Mouse (Mus musculus): ENCODE data around the gene Casz1. TPM values are rescaled to one million over a fixed set of nuclear protein-coding genes. Genes with fewer than 3 reads are reported as not detected.
A peak's percentile ranks its signal among the peaks of the same experiment; 100 is the strongest.

The Casz1 gene
- polyA plus RNA-seq, 1 experiment from 2014 or later = 19.9 TPM

- Histone ChIP-seq H3K4me1 (ENCODE audit: control insufficient read depth, insufficient read depth, low read length) (peaks cover 53% of the 10 kb centered on the region), H3K27me3 (ENCODE audit: control insufficient read depth, insufficient read depth, low read length) (no peaks in the 10 kb centered on the region), H3K4me2 (no peak overlapping the region), H3K36me3 (ENCODE audit: control insufficient read depth, insufficient read depth, low read length) (peaks cover 10% of the 10 kb centered on the region), H3K9me3 (replicated peaks; ENCODE audit: control insufficient read depth, low read length) (no peaks in the 10 kb centered on the region), H3K9ac (ENCODE audit: low read depth, low read length) (no peak overlapping the region), H3K27ac (ENCODE audit: low read depth, low read length) (no peak overlapping the region), H3K4me3 (ENCODE audit: low read depth, low read length) (no peak overlapping the region)
- 86% methylated on average over 12 of the region's 12 CpGs for WGBS (ENCODE audit: insufficient replicate concordance)
- no peak for ATAC-seq (replicated peaks; ENCODE audit: insufficient number of reproducible peaks, low FRiP score, low TSS enrichment)
Observed at GRCm38 (mm10) chr4:148936727-148937126, 132.5 kb downstream of the Casz1 start.

GRCm38 (mm10) chr4:148938546-148938945 lies 134.3 kb downstream of the Casz1 start:
- H3K27ac ChIP-seq (ENCODE audit: low read depth, low read length) = no peak overlapping the region
- peaks cover 4% of the 10 kb centered on the region; the same call in 1 of the 2 replicates for H3K27me3 ChIP-seq (ENCODE audit: control insufficient read depth, insufficient read depth, low read length)
- ATAC-seq (replicated peaks; ENCODE audit: insufficient number of reproducible peaks, low FRiP score, low TSS enrichment) = no peak
- no peak overlapping the region for H3K4me3 ChIP-seq (ENCODE audit: low read depth, low read length)
- no peak overlapping the region for H3K4me2 ChIP-seq
- H3K36me3 ChIP-seq (ENCODE audit: control insufficient read depth, insufficient read depth, low read length) = peaks cover 10% of the 10 kb centered on the region
- H3K9me3 ChIP-seq (replicated peaks; ENCODE audit: control insufficient read depth, low read length) = no peaks in the 10 kb centered on the region
- H3K4me1 ChIP-seq (ENCODE audit: control insufficient read depth, insufficient read depth, low read length) = peaks cover 38% of the 10 kb centered on the region
- H3K9ac ChIP-seq (ENCODE audit: low read depth, low read length) = no peak overlapping the region
- WGBS (ENCODE audit: insufficient replicate concordance) = 73% methylated on average over 26 of the region's 26 CpGs

GRCm38 (mm10) chr4:148940674-148941211 lies 136.5 kb downstream of the Casz1 start:
- Histone ChIP-seq H3K27me3 (ENCODE audit: control insufficient read depth, insufficient read depth, low read length) (peaks cover 4% of the 10 kb centered on the region; the same call in 1 of the 2 replicates), H3K4me2 (peak overlapping the region; percentile 42), H3K4me1 (ENCODE audit: control insufficient read depth, insufficient read depth, low read length) (peaks cover 19% of the 10 kb centered on the region), H3K27ac (ENCODE audit: low read depth, low read length) (peak overlapping the region; percentile 67; the same call in 1 of the 2 replicates), H3K4me3 (ENCODE audit: low read depth, low read length) (peak overlapping the region; percentile 14; the same call in 1 of the 2 replicates), H3K36me3 (ENCODE audit: control insufficient read depth, insufficient read depth, low read length) (peaks cover 10% of the 10 kb centered on the region), H3K9me3 (replicated peaks; ENCODE audit: control insufficient read depth, low read length) (no peaks in the 10 kb centered on the region), H3K9ac (ENCODE audit: low read depth, low read length) (peak overlapping the region; percentile 29; the same call in 1 of the 2 replicates)
- 14% methylated on average over 25 of the region's 25 CpGs for WGBS (ENCODE audit: insufficient replicate concordance)
- ATAC-seq (replicated peaks; ENCODE audit: insufficient number of reproducible peaks, low FRiP score, low TSS enrichment) = peak; percentile 80

- peaks cover 10% of the 10 kb centered on the region for H3K36me3 ChIP-seq (ENCODE audit: control insufficient read depth, insufficient read depth, low read length)
- H3K4me1 ChIP-seq (ENCODE audit: control insufficient read depth, insufficient read depth, low read length) = peaks cover 16% of the 10 kb centered on the region
- H3K4me3 ChIP-seq (ENCODE audit: low read depth, low read length) = no peak overlapping the region
- no peaks in the 10 kb centered on the region for H3K9me3 ChIP-seq (replicated peaks; ENCODE audit: control insufficient read depth, low read length)
- peak overlapping the region; percentile 29; the same call in 1 of the 2 replicates for H3K9ac ChIP-seq (ENCODE audit: low read depth, low read length)
- WGBS (ENCODE audit: insufficient replicate concordance) = 64% methylated on average over 11 of the region's 11 CpGs
- H3K27me3 ChIP-seq (ENCODE audit: control insufficient read depth, insufficient read depth, low read length) = peaks cover 4% of the 10 kb centered on the region; the same call in 1 of the 2 replicates
- H3K4me2 ChIP-seq = peak overlapping the region; percentile 42
- 0 out of 2 replicates have a peak overlapping the region, but pooled peaks have one; percentile 10 for H3K27ac ChIP-seq (ENCODE audit: low read depth, low read length)
- no peak for ATAC-seq (replicated peaks; ENCODE audit: insufficient number of reproducible peaks, low FRiP score, low TSS enrichment)
Observed at GRCm38 (mm10) chr4:148941321-148941720, 137.1 kb downstream of the Casz1 start.

- Histone ChIP-seq H3K27me3 (ENCODE audit: control insufficient read depth, insufficient read depth, low read length) (peaks cover 4% of the 10 kb centered on the region; the same call in 1 of the 2 replicates), H3K4me2 (no peak overlapping the region), H3K4me3 (ENCODE audit: low read depth, low read length) (no peak overlapping the region), H3K9me3 (replicated peaks; ENCODE audit: control insufficient read depth, low read length) (no peaks in the 10 kb centered on the region), H3K4me1 (ENCODE audit: control insufficient read depth, insufficient read depth, low read length) (peaks cover 24% of the 10 kb centered on the region), H3K27ac (ENCODE audit: low read depth, low read length) (no peak overlapping the region), H3K36me3 (ENCODE audit: control insufficient read depth, insufficient read depth, low read length) (peaks cover 5% of the 10 kb centered on the region), H3K9ac (ENCODE audit: low read depth, low read length) (no peak overlapping the region)
- WGBS (ENCODE audit: insufficient replicate concordance) = 30% methylated on average over 5 of the region's 5 CpGs
- ATAC-seq (replicated peaks; ENCODE audit: insufficient number of reproducible peaks, low FRiP score, low TSS enrichment) = no peak
Observed at GRCm38 (mm10) chr4:148943099-148943498, 138.9 kb downstream of the Casz1 start.

GRCm38 (mm10) chr4:148945476-148945881 lies 141.2 kb downstream of the Casz1 start:
- H3K9me3 ChIP-seq (replicated peaks; ENCODE audit: control insufficient read depth, low read length) = no peaks in the 10 kb centered on the region
- H3K9ac ChIP-seq (ENCODE audit: low read depth, low read length) = no peak overlapping the region
- whole genome bisulfite sequencing (ENCODE audit: insufficient replicate concordance) = 58% methylated on average over 4 of the region's 4 CpGs
- H3K4me2 ChIP-seq = no peak overlapping the region
- ATAC-seq (replicated peaks; ENCODE audit: insufficient number of reproducible peaks, low FRiP score, low TSS enrichment) = no peak
- peaks cover 4% of the 10 kb centered on the region; the same call in 1 of the 2 replicates for H3K36me3 ChIP-seq (ENCODE audit: control insufficient read depth, insufficient read depth, low read length)
- H3K27me3 ChIP-seq (ENCODE audit: control insufficient read depth, insufficient read depth, low read length) = peaks cover 16% of the 10 kb centered on the region
- no peak overlapping the region for H3K27ac ChIP-seq (ENCODE audit: low read depth, low read length)
- H3K4me3 ChIP-seq (ENCODE audit: low read depth, low read length) = no peak overlapping the region
- peaks cover 26% of the 10 kb centered on the region for H3K4me1 ChIP-seq (ENCODE audit: control insufficient read depth, insufficient read depth, low read length)

- peaks cover 4% of the 10 kb centered on the region; the same call in 1 of the 2 replicates for H3K36me3 ChIP-seq (ENCODE audit: control insufficient read depth, insufficient read depth, low read length)
- H3K9me3 ChIP-seq (replicated peaks; ENCODE audit: control insufficient read depth, low read length) = no peaks in the 10 kb centered on the region
- 85% methylated on average over 8 of the region's 8 CpGs for WGBS (ENCODE audit: insufficient replicate concordance)
- ATAC-seq (replicated peaks; ENCODE audit: insufficient number of reproducible peaks, low FRiP score, low TSS enrichment) = no peak
- peaks cover 25% of the 10 kb centered on the region for H3K4me1 ChIP-seq (ENCODE audit: control insufficient read depth, insufficient read depth, low read length)
- H3K4me2 ChIP-seq = no peak overlapping the region
- H3K9ac ChIP-seq (ENCODE audit: low read depth, low read length) = no peak overlapping the region
- H3K27me3 ChIP-seq (ENCODE audit: control insufficient read depth, insufficient read depth, low read length) = peaks cover 16% of the 10 kb centered on the region
- no peak overlapping the region for H3K27ac ChIP-seq (ENCODE audit: low read depth, low read length)
- H3K4me3 ChIP-seq (ENCODE audit: low read depth, low read length) = no peak overlapping the region
Observed at GRCm38 (mm10) chr4:148946071-148946470, 141.8 kb downstream of the Casz1 start.

- H3K4me1 ChIP-seq (ENCODE audit: control insufficient read depth, insufficient read depth, low read length) = peaks cover 41% of the 10 kb centered on the region
- no peak overlapping the region for H3K4me3 ChIP-seq (ENCODE audit: low read depth, low read length)
- no peak for ATAC-seq (replicated peaks; ENCODE audit: insufficient number of reproducible peaks, low FRiP score, low TSS enrichment)
- H3K36me3 ChIP-seq (ENCODE audit: control insufficient read depth, insufficient read depth, low read length) = peaks cover 4% of the 10 kb centered on the region; the same call in 1 of the 2 replicates
- H3K27ac ChIP-seq (ENCODE audit: low read depth, low read length) = no peak overlapping the region
- WGBS (ENCODE audit: insufficient replicate concordance) = 48% methylated on average over 10 of the region's 10 CpGs
- H3K9me3 ChIP-seq (replicated peaks; ENCODE audit: control insufficient read depth, low read length) = no peaks in the 10 kb centered on the region
- peaks cover 26% of the 10 kb centered on the region for H3K27me3 ChIP-seq (ENCODE audit: control insufficient read depth, insufficient read depth, low read length)
- H3K4me2 ChIP-seq = no peak overlapping the region
- H3K9ac ChIP-seq (ENCODE audit: low read depth, low read length) = no peak overlapping the region
Observed at GRCm38 (mm10) chr4:148947833-148948388, 143.7 kb downstream of the Casz1 start.

Measured in heart, embryonic 11.5 days (tissue).